Mouse (Mus musculus): ENCODE results near the gene Prpf40b.
"Not testable (repeated sequence)": the region's sequence is repeated elsewhere in the genome, so short reads cannot be mapped to it uniquely, and the experiment has no call there.

Gene Prpf40b

GRCm38 (mm10) chr15:99294813-99295374 lies at the start of gene Prpf40b:
Gene Prpf40b, plus strand, starts transcription at chr15:99295087.
- peak; percentile 94 for DNase-seq (ENCODE audit: low spot score)

GRCm38 (mm10) chr15:99246736-99247135 lies 48.2 kb upstream of the Prpf40b start:
- not testable (repeated sequence) for DNase-seq (ENCODE audit: low spot score)

GRCm38 (mm10) chr15:99248972-99249371 lies 45.9 kb upstream of the Prpf40b start:
- peak; percentile 74 for DNase-seq (ENCODE audit: low spot score)

GRCm38 (mm10) chr15:99249938-99250337 lies 44.9 kb upstream of the Prpf40b start:
- no peak for DNase-seq (ENCODE audit: low spot score)

GRCm38 (mm10) chr15:99251111-99251510 lies 43.8 kb upstream of the Prpf40b start:
- not testable (repeated sequence) for DNase-seq (ENCODE audit: low spot score)

GRCm38 (mm10) chr15:99251626-99252380 lies 43.1 kb upstream of the Prpf40b start, which contains the start of gene Mcrs1:
Gene Mcrs1, minus strand, starts transcription at chr15:99251961.
- DNase-seq (ENCODE audit: low spot score): peak; percentile 99

GRCm38 (mm10) chr15:99252381-99253174 lies 42.3 kb upstream of the Prpf40b start:
- no peak for DNase-seq (ENCODE audit: low spot score)

GRCm38 (mm10) chr15:99253175-99253479 lies 41.8 kb upstream of the Prpf40b start:
- DNase-seq (ENCODE audit: low spot score): not testable (repeated sequence)

GRCm38 (mm10) chr15:99253772-99254171 lies 41.1 kb upstream of the Prpf40b start:
- no peak for DNase-seq (ENCODE audit: low spot score)

- DNase-seq (ENCODE audit: low spot score): no peak
Observed at GRCm38 (mm10) chr15:99254477-99255005, 40.3 kb upstream of the Prpf40b start.

- no peak for DNase-seq (ENCODE audit: low spot score)
Observed at GRCm38 (mm10) chr15:99255241-99255749, 39.6 kb upstream of the Prpf40b start.

- DNase-seq (ENCODE audit: low spot score): no peak
Observed at GRCm38 (mm10) chr15:99259167-99259729, 35.6 kb upstream of the Prpf40b start.

- DNase-seq (ENCODE audit: low spot score): peak; percentile 67
Observed at GRCm38 (mm10) chr15:99259730-99260252, 35.1 kb upstream of the Prpf40b start.

- no peak for DNase-seq (ENCODE audit: low spot score)
Observed at GRCm38 (mm10) chr15:99262702-99263101, 32.2 kb upstream of the Prpf40b start.

GRCm38 (mm10) chr15:99264363-99264762 lies 30.5 kb upstream of the Prpf40b start:
- no peak for DNase-seq (ENCODE audit: low spot score)

GRCm38 (mm10) chr15:99265679-99266078 lies 29.2 kb upstream of the Prpf40b start:
- DNase-seq (ENCODE audit: low spot score): peak; percentile 86

GRCm38 (mm10) chr15:99276095-99276494 lies 18.8 kb upstream of the Prpf40b start:
- DNase-seq (ENCODE audit: low spot score): no peak

GRCm38 (mm10) chr15:99278271-99278670 lies 16.6 kb upstream of the Prpf40b start:
- no peak for DNase-seq (ENCODE audit: low spot score)

GRCm38 (mm10) chr15:99283456-99283855 lies 11.4 kb upstream of the Prpf40b start:
- no peak for DNase-seq (ENCODE audit: low spot score)

- no peak for DNase-seq (ENCODE audit: low spot score)
Observed at GRCm38 (mm10) chr15:99284527-99285188, 10.2 kb upstream of the Prpf40b start.

- no peak for DNase-seq (ENCODE audit: low spot score)
Observed at GRCm38 (mm10) chr15:99285189-99285535, 9.7 kb upstream of the Prpf40b start.

Measured in layer of hippocampus, adult 11-12 months (tissue).